Mouse (Mus musculus) left cerebral cortex, adult 8-10 months (tissue): ENCODE results near the gene Dnajc6. TPM values are rescaled to one million over a fixed set of nuclear protein-coding genes. Genes with fewer than 3 reads are reported as not detected.

Experiments
- DNase-seq, 2 experiments: peaks; one replicate each; pipeline ENCODE4 v3.0.0; 2022; ENCODE audit warnings: low spot score in 2 of 2
- total RNA-seq, 4 experiments: library from RNA; stranded (reverse); gene quantifications; 2 replicates each; pipeline ENCODE4 v1.2.4; 2022

Dnajc6 gene
- total RNA-seq, 4 experiments from 2014 or later: 274 to 346 (median 317) TPM

DNA sequence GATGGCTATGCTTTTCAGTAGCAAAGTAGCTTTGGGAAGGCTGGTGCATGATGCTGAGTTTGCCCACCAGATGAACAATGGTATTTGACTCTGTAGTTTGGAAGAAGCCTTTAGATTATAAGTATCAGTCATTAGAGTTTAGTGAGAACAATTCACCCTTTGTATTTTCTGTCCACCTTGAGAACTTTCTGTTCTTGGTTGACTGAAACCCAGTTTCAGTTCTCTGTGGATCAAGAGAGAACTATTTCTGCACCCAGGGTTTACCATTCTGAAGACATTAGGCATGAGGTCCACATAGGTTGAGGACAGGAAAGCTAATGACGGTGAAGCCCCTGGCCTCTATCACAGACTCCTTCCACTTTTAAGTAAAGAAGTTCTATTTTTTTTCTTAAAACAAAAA is 141.0 kb downstream of the Dnajc6 start:
- no peak for DNase-seq

DNA sequence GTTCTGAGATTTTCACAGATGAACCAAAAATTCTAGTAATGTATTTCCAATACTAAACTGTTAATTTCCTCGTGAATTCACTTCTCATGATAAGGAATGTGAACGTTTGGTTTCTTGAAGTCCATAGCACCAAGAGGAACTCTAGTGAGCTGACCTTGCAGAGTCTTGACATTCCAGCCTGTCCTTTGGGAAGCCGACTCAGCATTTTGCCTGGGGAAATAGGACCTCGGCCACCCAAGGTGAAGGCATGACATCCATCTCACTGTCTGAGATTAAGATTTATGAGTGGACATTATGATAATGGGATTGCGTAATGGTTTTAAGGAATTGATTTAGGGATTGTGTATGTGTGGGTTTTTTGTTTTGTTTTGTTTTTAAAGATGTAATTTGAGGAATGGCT is 144.2 kb downstream of the Dnajc6 start:
- DNase-seq: no peak

DNA sequence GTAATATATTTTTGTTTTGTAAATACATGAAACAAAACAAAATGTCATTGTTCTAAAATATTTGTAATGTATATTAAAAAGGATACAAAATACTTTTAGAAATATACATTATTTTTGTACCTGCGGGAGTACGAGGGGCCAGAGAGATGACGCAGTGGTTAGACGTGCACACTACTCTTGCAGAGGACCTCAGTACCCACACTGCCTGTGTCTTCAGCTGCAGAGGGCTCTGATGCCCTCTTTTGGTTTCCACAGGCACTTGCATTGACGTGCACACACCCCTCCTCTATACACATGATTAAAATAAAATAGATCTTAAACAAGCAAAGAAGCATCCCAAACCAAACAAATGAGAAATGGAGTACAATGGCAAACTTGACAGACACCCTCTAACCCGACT is 146.3 kb downstream of the Dnajc6 start:
- DNase-seq: no peak

DNA sequence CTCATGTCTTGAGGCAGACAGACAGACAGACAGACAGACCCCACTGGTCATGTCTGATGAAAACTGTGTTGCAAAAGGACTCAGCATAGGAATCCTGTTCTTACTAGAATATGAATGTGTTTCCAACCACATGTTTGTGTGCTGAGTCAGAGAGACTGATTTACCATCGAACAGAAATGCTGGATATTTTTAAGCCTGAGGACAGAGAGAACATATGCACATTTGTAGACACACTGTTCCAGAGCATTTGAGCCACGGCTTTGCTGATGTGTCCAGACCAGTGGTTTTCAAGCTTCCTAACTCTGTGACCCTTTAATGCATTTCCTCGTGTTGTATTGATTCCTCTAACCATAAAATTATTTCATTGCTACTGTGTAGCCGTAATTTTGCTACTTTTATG is 146.8 kb downstream of the Dnajc6 start:
- no peak for DNase-seq

DNA sequence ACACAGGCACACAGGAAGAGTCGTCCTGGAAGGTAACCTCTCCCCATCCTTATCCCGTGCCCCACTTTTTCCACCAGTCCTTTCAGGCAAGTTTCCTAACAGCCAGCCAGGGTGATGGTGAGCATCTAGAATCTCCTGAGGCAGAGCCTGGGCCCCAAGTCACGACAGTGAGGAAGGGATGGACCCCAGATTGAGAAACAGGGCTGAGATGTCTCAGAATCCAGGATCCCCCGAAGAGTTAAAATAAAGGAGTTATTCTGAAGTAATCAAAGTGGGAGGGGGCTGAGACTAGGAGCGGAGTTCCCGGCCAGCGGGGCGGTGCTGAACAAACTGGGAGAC is 150.4 kb downstream of the Dnajc6 start:
- no peak for DNase-seq

DNA sequence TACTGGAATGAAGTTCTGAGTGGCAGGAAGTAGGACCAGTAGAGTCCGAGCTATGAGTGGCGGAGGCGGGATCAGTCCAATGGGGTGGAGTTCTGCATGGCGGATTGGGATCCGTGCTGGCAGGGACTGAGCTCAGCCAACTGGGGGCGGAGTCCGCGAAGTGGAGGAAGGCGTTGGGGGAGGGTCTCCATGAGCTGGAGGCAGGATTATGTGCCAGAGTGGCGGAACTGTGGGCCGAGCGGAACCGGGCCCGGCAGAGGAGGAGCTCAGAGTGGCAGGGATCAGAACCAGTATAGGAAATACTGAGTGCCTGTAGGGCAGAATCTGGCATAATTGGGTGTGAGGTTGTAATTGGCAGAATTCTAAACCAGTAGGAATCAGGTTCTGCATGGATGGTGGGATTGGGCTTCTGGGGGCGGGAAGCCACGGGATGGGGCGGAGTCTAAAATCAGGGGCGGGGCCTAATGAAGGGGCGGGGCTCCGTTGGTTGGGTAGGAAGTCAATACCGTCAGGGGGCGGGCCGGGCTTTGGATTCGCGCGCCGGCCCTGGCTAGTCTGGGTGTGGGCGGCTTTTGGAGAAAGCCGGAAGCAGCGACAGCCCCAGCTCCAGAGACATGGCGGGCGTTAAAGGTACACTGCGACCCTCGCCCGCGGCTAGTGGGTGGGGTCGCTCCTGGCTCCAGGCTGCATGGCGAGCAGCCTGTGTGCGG is 150.9 kb downstream of the Dnajc6 start, which contains the start of gene Leprot:
Gene Leprot, plus strand, starts transcription at position 523 of the 710 bp plus-strand sequence.
- DNase-seq: peak; percentile 100

DNA sequence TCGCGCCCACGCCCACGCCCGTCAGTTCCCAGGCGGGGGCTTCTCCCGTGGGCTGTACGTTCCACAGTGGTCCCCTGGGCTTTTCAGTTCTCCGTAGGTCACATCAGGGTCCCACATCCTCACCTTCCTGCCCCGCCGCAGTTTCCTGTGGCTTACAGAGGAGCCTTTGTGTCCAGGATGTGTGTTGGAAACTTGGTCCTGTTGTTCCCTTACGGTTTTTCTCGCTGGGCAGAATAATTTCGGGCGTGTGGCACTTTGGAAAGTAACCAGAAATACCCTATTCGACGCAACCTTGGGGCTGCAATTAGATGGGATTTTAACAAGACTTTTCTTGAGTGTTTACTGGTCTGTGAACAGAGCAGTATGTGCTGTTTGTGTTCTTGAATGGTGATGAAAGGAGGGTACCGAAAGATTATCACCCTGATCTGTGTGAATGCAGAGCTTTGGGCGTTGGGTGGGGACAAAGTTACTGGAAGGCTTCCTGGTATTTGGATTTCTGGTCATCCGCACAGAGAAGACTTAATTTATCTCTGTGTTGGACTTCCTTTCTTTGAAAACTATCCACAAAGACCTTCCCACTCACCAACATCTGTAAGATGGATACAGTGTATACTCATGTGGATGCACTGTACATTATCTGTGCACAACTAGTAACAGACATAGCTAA is 151.7 kb downstream of the Dnajc6 start:
- no peak for DNase-seq

DNA sequence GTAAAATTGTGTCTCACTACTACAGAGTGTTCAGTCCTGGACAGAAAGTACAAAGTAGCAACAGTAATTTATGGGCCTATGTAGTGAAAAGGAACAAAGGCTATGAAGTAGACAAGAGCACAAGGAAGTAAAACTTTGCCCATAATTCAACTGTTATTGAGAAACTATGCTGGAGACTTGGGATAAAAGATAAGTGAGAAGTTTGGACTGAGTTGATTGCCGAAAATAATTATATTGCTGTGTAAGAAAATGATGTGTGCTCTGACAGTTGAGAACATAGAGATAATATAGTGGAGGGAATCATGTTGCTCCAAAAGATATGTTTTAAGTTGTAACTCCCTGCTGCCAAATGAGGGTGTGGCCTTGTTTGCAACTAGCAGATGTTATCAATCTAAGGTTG is 152.3 kb downstream of the Dnajc6 start:
- DNase-seq: no peak

DNA sequence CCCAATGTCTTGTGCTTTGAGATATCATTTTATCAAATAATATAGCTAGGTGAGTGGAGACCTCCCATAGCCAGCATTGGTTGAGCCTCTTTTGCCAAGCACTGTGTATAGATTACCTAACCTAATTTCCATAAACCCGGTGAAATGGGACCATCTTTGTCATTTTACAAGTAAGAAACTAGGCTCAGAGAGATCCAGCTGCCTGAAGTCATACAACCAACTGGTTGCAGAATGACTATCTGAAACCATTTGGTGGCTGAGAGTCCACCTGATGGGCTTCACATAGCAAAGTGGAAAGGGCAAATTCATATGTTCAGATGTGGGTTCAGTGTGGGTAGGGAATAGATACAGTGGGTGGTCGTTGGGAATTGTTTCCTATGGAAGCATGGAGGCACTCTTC is 154.5 kb downstream of the Dnajc6 start:
- DNase-seq: no peak

DNA sequence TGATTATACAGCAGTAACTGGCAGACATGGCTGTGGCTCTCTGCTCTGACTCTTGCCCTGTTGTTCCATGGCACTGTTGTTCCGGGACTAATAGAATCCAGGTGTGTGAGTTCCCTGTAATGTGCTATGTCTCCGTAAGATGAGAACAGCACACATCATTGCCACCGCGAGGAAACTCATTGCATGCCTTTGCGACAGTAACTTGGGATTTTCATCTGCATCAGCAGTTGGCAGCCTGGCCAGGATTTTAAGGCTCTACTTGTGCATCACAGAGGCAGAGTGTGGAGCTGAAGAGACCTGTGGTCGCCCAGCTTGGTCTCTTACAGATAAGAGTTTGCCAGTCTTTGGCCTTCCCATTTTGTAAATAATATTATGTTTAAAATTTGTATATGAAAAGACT is 157.8 kb downstream of the Dnajc6 start:
- no peak for DNase-seq

DNA sequence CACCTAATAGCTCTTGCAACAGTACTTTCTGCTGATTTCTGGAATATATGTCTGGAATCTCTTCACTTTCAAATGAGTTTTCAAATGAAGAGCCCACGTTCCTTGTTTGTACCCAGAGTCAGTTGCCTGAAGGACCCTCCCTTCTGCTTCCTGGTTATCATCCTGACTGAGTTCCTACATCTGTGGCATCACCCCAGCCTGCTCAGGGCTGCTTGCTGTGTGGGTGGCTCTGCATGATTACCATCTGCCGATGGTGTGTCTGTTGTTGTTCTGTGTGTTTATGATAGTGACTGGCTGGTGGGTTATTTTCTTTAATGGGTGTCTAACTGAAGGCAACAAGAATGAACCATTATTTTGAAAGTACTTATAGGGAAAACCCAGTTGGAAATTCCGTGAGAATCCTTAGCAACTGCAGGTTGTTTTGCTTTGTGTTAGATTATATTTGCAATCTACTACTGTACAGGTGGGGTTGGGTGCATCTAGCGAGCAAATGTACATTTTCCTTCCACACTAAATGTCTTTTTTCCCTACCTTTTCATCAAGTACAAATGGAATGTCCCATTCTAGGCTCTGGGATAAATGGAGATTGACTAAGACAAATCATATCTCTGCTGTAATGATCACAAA is 158.5 kb downstream of the Dnajc6 start:
- DNase-seq: no peak

DNA sequence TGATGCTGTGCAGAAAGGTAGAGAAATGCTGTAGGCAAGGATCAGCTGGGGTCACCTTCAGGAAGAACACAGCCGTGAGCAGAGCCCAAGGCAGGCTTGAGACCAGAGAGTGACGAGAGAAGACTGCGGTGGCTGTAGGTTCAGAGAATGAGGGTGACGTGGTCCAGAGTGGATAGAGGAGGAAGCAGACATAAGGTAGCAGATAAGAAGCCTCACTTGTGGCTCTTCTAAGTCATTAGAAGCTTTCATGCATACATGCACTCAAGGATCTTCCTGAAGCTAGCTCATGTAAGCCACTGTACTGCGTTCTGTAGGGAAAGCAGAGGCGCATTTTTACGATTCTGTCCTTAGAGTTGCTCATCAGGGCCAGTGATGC is 159.0 kb downstream of the Dnajc6 start:
- DNase-seq: no peak

DNA sequence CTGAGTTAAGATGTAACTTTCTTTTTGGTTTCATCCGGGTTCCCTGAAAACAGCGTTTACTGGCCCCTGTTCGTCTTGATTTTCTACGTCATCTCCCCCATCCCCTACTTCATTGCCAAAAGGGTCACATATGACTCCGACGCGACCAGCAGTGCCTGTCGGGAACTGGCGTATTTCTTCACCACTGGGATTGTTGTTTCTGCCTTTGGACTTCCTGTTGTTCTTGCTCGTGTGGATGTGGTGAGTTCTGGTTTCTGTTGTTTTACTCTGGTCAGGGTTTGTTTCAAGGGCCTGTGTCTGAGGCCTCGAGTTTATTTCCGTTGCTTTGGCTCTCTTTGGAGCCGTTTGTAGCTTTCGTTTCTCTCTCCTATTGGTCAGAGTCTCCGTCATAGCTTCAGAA is 159.6 kb downstream of the Dnajc6 start:
- no peak for DNase-seq

DNA sequence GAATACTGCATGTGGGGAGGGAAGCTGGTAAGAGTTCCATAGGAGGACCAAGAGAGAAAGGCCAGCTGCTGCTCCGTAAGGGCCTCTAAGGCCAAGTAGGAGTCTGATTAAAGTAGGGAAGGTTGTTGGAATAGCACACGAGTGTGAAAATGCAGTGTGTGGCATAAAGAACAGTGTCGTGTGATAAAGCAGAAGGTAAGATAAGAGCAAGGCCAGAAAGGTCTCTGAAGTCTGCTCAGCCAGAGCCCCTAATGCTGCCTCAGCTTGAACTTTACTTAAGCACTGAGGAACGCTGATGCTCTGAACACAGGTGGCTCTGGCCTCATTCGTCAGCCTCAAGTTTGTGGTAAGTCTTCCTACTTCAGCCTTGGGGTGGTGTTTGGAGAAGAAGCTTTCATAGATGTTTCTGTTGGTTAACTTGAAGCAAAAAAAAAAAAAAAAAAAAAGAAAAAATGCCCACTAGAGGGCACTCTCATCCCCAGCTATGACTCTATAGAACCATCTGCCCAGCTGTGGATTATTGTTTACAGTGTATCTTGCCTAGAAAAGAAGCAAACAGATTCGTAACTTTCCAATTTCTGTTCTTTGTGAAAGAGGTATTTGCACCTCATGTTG is 160.6 kb downstream of the Dnajc6 start:
- DNase-seq: no peak

DNA sequence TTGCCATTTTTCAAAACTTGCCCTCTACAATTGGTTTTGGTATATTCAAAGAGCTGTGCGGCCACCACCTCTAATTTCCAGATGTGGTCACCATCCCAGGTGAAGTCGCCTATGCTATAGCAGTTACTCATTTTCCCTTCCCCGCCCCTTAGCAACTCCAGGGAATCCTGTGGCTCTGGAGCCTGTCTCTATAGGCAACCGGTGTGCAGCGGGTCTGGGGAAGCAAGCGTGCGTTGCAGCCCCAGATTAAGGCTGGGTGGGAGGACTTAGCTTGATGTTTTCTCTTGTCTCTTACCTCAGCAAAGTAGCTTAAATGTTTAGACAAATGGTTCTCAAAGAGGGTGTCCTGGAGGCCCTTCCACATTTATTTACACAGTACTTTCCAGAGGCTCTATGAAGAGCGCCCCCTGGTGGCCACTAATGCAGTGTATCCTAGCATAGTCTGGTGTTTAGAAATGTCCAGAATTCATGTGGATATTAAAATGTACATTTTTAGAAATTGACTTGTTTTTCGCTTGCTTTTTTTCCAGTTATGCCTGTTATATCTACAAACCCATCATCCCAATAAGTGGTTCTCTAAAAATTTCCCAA is 167.8 kb downstream of the Dnajc6 start:
- DNase-seq: no peak

DNA sequence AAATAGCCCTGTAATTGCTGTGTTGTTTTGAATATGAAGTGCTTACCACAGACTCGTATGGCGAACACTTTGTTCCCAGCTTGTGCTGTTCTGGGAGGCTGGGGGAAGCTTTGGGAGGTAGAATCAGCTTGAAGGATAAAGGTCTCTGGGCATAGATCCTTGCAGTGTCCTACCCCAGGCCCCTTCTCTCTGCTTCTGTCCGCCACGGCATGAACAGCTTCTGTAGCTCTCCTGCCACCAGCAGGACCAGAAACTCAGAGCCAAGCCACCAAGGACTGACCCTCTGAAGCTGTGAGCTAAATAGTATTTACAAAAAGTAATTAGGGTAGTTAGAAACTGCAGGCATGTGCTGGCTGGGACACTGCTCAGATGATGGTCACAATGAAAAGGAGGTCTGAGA is 168.3 kb downstream of the Dnajc6 start:
- no peak for DNase-seq

DNA sequence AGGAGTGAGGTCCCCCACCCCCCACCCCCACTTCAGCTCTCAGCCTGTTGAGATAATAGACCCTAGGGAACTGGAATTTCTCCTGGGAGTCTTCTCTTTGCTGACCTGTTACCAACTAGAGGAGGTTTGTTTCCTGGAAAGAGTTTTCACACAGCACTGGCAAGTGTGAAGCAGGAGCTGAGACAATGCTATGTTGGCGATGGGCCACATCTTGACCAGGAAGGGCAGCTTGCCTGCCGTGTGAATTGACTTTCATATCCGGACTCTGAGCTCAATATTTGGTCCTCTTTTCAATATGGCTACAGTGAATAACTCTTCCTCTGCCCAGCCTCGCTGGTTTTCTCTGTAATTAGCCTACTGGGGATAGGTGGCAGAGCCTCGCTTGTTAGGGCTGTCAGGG is 172.7 kb downstream of the Dnajc6 start:
- DNase-seq: no peak

DNA sequence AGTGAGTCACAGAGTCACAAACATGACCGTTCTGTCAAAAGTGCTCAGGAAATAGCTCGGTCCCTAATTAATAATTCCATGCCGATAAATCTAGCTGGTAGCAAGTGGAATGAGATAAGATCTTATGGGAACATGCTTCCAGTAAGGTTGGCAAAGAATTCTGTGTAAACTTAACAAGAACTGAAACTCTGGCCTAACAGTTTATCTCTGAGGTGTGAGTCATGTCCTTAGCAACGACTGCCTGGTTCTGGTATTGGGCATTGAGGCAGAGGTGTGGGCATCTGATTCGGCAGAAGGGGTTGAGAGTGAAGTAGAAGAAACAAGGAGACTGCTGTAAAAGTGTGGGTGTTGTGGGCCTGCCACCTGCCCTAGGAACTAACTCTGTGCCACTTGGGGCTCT is 173.4 kb downstream of the Dnajc6 start:
- no peak for DNase-seq

DNA sequence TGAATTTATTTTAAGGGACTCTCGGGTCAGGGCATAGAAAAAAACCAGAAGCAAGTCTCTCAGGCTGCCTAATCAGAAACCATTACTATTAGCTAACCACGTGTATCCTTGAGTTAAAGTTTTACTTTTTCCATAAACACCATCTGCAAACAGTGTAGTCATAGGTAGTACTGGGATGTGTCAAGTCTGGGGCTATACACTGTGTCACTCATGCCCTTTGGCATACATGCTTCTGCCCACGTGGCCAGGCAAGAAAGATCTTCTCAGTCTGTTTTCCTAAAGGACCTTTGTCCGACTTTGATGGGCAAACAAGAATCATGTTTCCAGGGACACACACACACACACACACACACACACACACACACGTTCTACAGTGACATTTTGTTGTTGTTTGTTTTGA is 178.3 kb downstream of the Dnajc6 start:
- no peak for DNase-seq

DNA sequence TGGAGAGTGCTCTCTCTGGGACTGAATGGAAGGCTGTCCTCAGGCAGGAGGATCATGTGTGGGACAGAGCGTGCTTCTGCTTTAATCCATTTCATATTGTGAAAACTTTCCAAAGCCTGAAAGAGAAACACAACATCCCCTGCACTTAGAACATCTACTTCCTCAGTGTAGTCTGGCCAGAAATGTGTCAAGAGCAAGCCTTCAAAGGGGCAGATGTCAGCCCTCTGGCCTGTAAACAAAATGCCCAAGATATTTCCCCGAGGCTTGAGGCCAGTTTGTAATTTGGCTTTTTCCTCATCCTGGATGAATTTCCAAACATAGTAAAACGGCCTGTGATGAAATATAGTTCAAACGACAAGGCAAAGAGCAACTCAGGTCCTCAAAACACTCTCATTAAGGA is 179.3 kb downstream of the Dnajc6 start:
- no peak for DNase-seq

DNA sequence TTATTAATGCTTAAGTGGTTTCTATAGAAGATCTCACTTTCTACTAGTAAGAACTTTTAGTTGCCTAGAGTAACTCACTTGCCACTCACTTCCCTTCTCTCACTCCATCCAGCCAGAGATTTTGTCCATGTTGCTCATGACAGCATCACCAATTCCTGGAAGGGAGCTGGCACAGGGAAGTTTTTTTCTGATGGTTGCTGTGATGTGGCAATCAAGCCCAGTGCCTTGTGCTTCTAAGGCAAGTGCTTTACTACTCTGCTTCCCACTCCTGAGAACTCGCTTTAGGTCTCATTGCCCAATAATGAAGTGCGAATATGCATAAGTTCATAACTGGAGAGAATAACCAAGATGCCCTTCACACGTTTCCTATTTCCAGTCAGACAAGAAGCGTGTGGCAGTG is 186.2 kb downstream of the Dnajc6 start:
- DNase-seq: no peak

DNA sequence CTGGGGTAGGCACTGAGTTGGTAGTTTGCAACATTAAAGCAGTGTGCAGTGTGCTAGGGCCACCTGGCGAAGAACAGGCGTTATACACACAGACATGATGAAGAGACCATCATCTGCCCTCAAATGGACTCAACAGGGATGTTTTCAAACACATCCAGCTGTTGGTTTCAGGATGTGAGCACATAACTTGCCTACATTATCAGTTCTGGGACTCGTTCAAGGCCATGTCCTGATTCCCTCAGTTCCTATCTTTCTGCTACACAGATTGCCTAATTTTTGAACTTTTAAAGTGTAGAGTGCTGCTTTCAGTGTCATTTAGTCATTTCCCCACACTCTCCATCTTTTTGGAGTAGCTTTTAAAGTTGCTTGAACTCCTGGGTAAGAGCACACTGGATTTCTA is 186.6 kb downstream of the Dnajc6 start:
- DNase-seq: no peak
